Mouse (Mus musculus) G1E (cell line): ENCODE measurements around the gene Nudt2.

ENCODE experiments used
- CTCF ChIP-seq: IDR thresholded peaks from 2 replicates; pipeline ENCODE4 v1.5.1; 2012; ENCODE audit warnings: low read depth, low read length, inconsistent platforms, mixed read lengths
- POLR2AphosphoS5 ChIP-seq: IDR thresholded peaks from 2 replicates; pipeline ENCODE4 v1.6.1; 2012; ENCODE audit warnings: low read depth, low read length, inconsistent platforms; ENCODE audit not compliant: insufficient replicate concordance

DNA sequence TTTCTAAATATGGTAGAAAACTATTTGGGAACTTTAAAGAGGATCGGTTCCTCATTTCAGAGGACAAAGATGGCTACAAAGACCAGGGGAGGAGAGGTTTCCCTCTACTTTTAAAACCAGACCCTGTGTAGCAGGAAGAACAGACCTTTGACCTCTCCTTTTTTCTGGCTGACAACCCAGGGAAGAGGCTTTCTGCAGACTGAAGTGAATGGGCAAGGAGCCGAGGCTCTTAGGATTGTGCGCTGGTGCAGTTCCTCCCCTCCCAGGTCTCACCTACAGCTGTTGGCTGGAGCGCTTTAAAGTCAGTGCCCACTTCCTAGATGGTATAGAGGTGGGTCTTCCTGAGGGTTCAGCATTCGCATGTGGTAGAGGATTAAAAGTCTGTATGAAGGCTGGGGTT, 32.1 kb downstream of the Nudt2 start:
- no peak for TF ChIP-seq CTCF
- TF ChIP-seq POLR2AphosphoS5, result no peak
